Mouse (Mus musculus) lung, postnatal 0 days (tissue): ENCODE measurements around the gene Cpe.

Experiments used
- CTCF ChIP-seq: IDR thresholded peaks from 2 replicates; pipeline ENCODE4 v1.5.1; 2016; ENCODE audit warnings: antibody characterized with exemption, mild to moderate bottlenecking
- EP300 ChIP-seq: IDR thresholded peaks from 2 replicates; pipeline ENCODE4 v1.6.1; 2016; ENCODE audit warnings: antibody characterized with exemption, mild to moderate bottlenecking, control low read depth

DNA sequence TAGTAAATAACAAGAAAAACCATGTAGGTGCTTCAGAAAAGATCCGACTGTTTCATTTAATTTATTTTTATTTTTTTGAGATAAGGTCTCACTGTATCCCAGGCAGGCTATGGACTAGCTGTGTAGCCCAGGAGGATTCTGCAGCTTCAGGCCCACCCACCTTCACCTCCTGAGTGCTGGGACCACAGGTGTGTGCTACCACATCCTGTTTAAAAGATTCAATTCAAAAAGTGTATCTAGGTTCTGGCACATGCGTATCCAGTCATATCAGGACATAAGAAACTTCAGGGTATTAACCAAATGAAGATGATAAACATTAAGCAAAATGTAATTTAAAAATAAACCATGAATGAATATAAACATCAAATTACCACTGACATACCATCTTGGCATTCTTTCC lies 30.4 kb upstream of the Cpe start:
- TF ChIP-seq CTCF = no peak
- no peak for TF ChIP-seq EP300
